Mouse (Mus musculus): ENCODE results near the gene Tmcc3.

DNA sequence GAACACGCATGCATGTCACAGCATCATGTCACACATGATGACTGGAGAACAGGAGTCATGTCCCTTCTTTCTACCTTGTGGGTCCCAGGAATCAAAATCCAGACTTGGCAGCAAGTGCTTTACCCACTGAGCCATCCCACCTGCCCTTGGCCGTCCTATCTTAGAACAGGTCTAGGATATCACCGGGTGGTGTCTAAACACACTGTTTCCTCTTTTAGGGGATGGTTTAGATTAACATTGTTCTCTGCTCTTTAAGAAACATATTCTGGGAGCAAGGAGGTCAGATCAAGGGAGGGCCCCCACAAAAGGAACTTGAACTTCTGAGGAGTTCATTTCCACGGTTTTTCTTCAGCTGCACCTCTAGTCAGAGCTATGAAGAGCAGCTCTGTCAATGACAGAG is 272.0 kb downstream of the Tmcc3 start:
- TF ChIP-seq CTCF (IDR thresholded peaks at IDR 0.05) (no peak), POLR2A (IDR thresholded peaks at IDR 0.05; ENCODE audit: insufficient read depth, low read depth, low read length) (no peak)
